12 mouse cellular contexts compared by ENCODE assay signal in genomic region chr3:52037260-52037659, GRCm38 (mm10).
"Had no signal": no experiment of that assay in that cellular context is flagged by ENCODE, and none has a peak within 500 bp of the region (broad histone marks: within the 10 kb centered on the region; RNA-seq: fewer than 3 reads in every experiment).

No protein-coding gene starts in this region.

- H3K4me3 ChIP-seq: limb, embryonic 13.5 days; liver, embryonic 15.5 days; midbrain, embryonic 13.5 days; stomach, embryonic 15.5 days had no signal

- DNase-seq: kidney, adult 18-20 months; layer of hippocampus, adult 9-11 months; lung, adult 2 months; lung, postnatal 36 days; right cerebral cortex, postnatal 14 days; thymus, postnatal 36 days had no signal

- ATAC-seq: lung, postnatal 0 days; midbrain, embryonic 13.5 days had no signal

- H3K36me3 ChIP-seq: limb, embryonic 13.5 days; liver, embryonic 15.5 days; midbrain, embryonic 13.5 days; stomach, embryonic 15.5 days had no signal

- H3K27me3 ChIP-seq: limb, embryonic 13.5 days; liver, embryonic 15.5 days; stomach, embryonic 15.5 days had no signal

- H3K27ac ChIP-seq: limb, embryonic 13.5 days; liver, embryonic 15.5 days; midbrain, embryonic 13.5 days; stomach, embryonic 15.5 days had no signal

- H3K9ac ChIP-seq: limb, embryonic 13.5 days; liver, embryonic 15.5 days; midbrain, embryonic 13.5 days; stomach, embryonic 15.5 days had no signal

- H3K9me3 ChIP-seq: limb, embryonic 13.5 days; liver, embryonic 15.5 days; midbrain, embryonic 13.5 days; stomach, embryonic 15.5 days had no signal

- H3K4me2 ChIP-seq: limb, embryonic 13.5 days; liver, embryonic 11.5 days; liver, embryonic 15.5 days; midbrain, embryonic 13.5 days; stomach, embryonic 15.5 days had no signal
